Mouse (Mus musculus) olfactory bulb, adult 2 months (tissue): ENCODE measurements at regions not wholly inside any gene's neighbourhood (a gene's known extent, or its start where the extent isn't known, plus 50 kb on each side); places are given as distances from the start of the nearest gene placed in this dataset.

Source experiments
- CTCF ChIP-seq: fragments of 200-500 bp; IDR thresholded peaks from 2 replicates; pipeline ENCODE4 v1.5.1; 2012; ENCODE audit warnings: low read depth, mild to moderate bottlenecking, low read length, moderate library complexity; ENCODE audit not compliant: insufficient read depth
- POLR2A ChIP-seq: fragments of 200-500 bp; IDR thresholded peaks from 2 replicates; pipeline ENCODE4 v1.6.1; 2012; ENCODE audit warnings: mild to moderate bottlenecking, low read depth, low read length, moderate library complexity; ENCODE audit not compliant: insufficient read depth

DNA sequence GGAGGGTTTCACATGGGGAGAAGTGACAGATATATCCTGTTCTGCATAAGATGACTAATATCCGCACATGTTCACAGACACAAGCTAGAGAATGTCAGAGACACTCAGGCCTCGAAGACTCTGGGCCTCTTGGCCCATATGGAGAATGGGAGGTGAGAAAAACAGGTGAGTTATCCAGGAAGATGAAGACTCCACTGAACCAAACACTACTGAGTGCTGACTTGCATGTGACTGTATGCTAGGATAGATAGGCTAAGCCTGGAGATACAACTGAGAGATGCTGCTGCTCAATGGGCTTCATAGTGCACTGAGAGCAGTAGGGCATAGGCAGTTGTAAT is 98.2 kb upstream of the Otud7a start:
- TF ChIP-seq CTCF = no peak
- TF ChIP-seq POLR2A = no peak
